Mouse (Mus musculus) erythroblast, embryonic 14.5 days (primary cell): ENCODE results near the gene Fgfr2. TPM values are rescaled to one million over a fixed set of nuclear protein-coding genes. Genes with fewer than 3 reads are reported as not detected.

ENCODE experiments used
- H3K27me3 ChIP-seq: 2 replicates; pipeline ENCODE4 v1.6.1; 2012; ENCODE audit warnings: inconsistent platforms; ENCODE audit not compliant: control insufficient read depth
- H3K36me3 ChIP-seq: 2 replicates; pipeline ENCODE4 v1.6.1; 2012; ENCODE audit warnings: mild to moderate bottlenecking, inconsistent platforms; ENCODE audit not compliant: control insufficient read depth
- H3K4me1 ChIP-seq: 2 replicates; pipeline ENCODE4 v1.6.1; 2012; ENCODE audit warnings: inconsistent platforms; ENCODE audit not compliant: control insufficient read depth
- H3K4me3 ChIP-seq: replicated peaks from 2 replicates; pipeline ENCODE3; 2012; ENCODE audit warnings: moderate library complexity, mild to moderate bottlenecking, inconsistent platforms
- H3K9me3 ChIP-seq: 2 replicates; pipeline ENCODE4 v1.6.1; 2012; ENCODE audit warnings: low read length, inconsistent platforms, mixed read lengths; ENCODE audit not compliant: control insufficient read depth
- GATA1 ChIP-seq: IDR thresholded peaks from 2 replicates; pipeline ENCODE4 v1.6.1; 2012; ENCODE audit warnings: low read length, inconsistent platforms, mixed read lengths
- TAL1 ChIP-seq: IDR thresholded peaks from 3 replicates; pipeline ENCODE4 v1.6.1; 2012; ENCODE audit warnings: low read length, inconsistent platforms, mixed read lengths
- polyA plus RNA-seq: library from polyadenylated mRNA; stranded (reverse); fragments of >175 nt; gene quantifications from 2 replicates; pipeline ENCODE4 v1.2.3, GENCODE M21; 2012

Gene Fgfr2
- polyA plus RNA-seq, 1 experiment: not detected

DNA sequence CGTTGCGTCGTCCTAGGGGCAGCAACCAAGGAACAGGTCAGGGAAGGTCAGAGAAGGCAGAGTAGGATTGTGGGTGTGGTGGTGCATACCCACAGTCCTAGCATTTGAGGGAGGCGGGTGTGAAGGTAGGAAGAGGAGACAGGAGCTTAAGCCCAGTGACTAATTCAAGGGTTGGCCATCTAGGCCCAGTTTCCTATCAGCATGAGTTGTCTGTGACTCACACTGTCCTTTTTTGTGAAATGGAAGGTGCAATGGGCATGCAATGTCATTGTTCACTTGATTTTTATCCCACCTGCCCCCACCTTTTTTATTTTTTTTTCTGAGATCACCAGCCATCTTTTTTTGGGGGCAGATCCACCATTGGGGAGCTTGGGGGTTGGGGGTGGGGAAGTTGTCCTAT lies 2157.8 kb downstream of the Fgfr2 start:
- TF ChIP-seq TAL1 (no peak), GATA1 (no peak)
- H3K4me1 ChIP-seq: no peaks in the 10 kb centered on the region
- H3K4me3 ChIP-seq: no peak overlapping the region
- no peaks in the 10 kb centered on the region for H3K9me3 ChIP-seq
- no peaks in the 10 kb centered on the region for H3K36me3 ChIP-seq
- H3K27me3 ChIP-seq: no peaks in the 10 kb centered on the region

GRCm38 (mm10) chr7:130964686-130965085 lies 2158.5 kb downstream of the Fgfr2 start:
- Histone ChIP-seq H3K36me3 (no peaks in the 10 kb centered on the region), H3K4me3 (no peak overlapping the region), H3K4me1 (no peaks in the 10 kb centered on the region), H3K27me3 (no peaks in the 10 kb centered on the region), H3K9me3 (no peaks in the 10 kb centered on the region)
- no peak for TF ChIP-seq TAL1
- TF ChIP-seq GATA1: no peak

GRCm38 (mm10) chr7:130961429-130961828 lies 2161.7 kb downstream of the Fgfr2 start:
- no peaks in the 10 kb centered on the region for H3K27me3 ChIP-seq
- no peaks in the 10 kb centered on the region for H3K4me1 ChIP-seq
- H3K36me3 ChIP-seq: no peaks in the 10 kb centered on the region
- H3K4me3 ChIP-seq: no peak overlapping the region
- no peaks in the 10 kb centered on the region for H3K9me3 ChIP-seq
- TF ChIP-seq GATA1: no peak
- no peak for TF ChIP-seq TAL1

DNA sequence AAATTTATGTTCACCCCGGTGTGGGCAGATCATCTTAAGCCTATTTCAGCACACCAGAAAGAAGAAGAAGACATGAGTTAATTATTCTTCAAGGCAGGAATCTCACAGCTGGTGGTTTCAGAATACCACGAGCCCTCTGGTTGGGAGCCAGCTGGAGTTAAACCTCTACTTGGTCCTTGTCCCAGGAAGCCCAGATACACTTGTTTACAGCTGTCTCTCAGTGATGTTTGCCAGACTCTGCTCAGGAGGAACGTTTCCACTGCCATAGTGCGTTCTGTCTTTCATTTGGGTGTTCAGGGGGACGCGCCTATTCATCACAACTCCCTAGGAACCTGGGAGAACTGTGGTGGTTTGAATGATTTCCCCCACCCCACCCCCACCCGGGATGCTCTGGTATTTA lies 2163.3 kb downstream of the Fgfr2 start:
- Histone ChIP-seq H3K4me3 (no peak overlapping the region), H3K4me1 (no peaks in the 10 kb centered on the region), H3K36me3 (no peaks in the 10 kb centered on the region), H3K9me3 (peaks cover 3% of the 10 kb centered on the region; the same call in 1 of the 2 replicates), H3K27me3 (no peaks in the 10 kb centered on the region)
- TF ChIP-seq TAL1: no peak
- no peak for TF ChIP-seq GATA1

- Histone ChIP-seq H3K9me3 (peaks cover 4% of the 10 kb centered on the region; the same call in 1 of the 2 replicates), H3K36me3 (no peaks in the 10 kb centered on the region), H3K27me3 (no peaks in the 10 kb centered on the region), H3K4me1 (no peaks in the 10 kb centered on the region), H3K4me3 (no peak overlapping the region)
- TF ChIP-seq GATA1 (no peak), TAL1 (no peak)
These were observed 2164.6 kb downstream of the Fgfr2 start for GRCm38 (mm10) chr7:130958551-130958950.

DNA sequence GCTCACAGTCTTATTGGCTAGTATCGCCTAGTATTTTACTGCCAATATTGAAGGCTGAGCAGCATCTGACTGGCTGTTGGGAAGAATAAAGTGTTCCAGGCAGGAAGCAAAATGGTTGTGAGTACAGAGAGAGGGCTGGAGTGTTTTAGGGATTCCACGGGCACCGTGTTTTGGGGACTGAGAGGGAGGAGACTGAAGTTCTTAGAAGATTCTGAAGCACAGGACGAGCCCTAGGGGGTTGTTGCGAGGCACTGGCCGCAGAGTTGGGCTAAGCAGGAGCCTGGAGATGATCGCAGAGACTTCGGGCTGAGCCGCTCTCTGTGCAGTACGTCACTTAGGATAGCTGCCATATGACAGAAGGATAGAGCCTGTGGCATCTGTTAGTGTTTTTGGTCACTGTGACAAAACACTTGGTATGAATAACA lies 2169.0 kb downstream of the Fgfr2 start:
- no peaks in the 10 kb centered on the region for H3K4me1 ChIP-seq
- TF ChIP-seq GATA1 (no peak), TAL1 (no peak)
- no peaks in the 10 kb centered on the region for H3K27me3 ChIP-seq
- no peaks in the 10 kb centered on the region for H3K36me3 ChIP-seq
- H3K9me3 ChIP-seq: peaks cover 4% of the 10 kb centered on the region; the same call in 1 of the 2 replicates
- H3K4me3 ChIP-seq: no peak overlapping the region

DNA sequence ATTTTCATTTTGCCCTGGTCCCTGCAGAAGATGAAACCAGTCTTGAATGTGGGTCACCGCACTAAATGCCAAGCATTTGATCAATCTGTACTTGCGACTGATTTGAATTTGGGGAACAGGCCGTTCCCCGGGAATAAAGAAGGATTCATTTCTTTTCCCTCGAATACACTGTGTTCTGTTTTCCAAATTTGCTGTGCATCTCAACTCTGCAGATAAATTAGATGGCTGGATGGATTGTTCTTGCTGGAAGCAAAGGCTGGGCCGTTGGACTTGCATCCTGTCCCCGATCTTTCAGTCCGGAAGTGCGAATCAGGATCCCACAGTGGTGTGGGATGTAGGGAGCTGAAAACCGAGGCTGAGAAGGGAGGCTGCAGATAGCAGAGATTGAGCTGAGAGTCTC lies 2169.8 kb downstream of the Fgfr2 start:
- H3K4me1 ChIP-seq: no peaks in the 10 kb centered on the region
- peaks cover 4% of the 10 kb centered on the region; the same call in 1 of the 2 replicates for H3K9me3 ChIP-seq
- TF ChIP-seq GATA1 (no peak), TAL1 (no peak)
- H3K36me3 ChIP-seq: no peaks in the 10 kb centered on the region
- H3K27me3 ChIP-seq: no peaks in the 10 kb centered on the region
- no peak overlapping the region for H3K4me3 ChIP-seq

- 0 out of 2 replicates have a peak, but pooled peaks cover 2% of the 10 kb centered on the region for H3K27me3 ChIP-seq
- no peaks in the 10 kb centered on the region for H3K36me3 ChIP-seq
- H3K9me3 ChIP-seq: peaks cover 4% of the 10 kb centered on the region; the same call in 1 of the 2 replicates
- H3K4me3 ChIP-seq: no peak overlapping the region
- no peaks in the 10 kb centered on the region for H3K4me1 ChIP-seq
- TF ChIP-seq TAL1 (no peak), GATA1 (no peak)
These were observed 2172.1 kb downstream of the Fgfr2 start for GRCm38 (mm10) chr7:130951004-130951403.

DNA sequence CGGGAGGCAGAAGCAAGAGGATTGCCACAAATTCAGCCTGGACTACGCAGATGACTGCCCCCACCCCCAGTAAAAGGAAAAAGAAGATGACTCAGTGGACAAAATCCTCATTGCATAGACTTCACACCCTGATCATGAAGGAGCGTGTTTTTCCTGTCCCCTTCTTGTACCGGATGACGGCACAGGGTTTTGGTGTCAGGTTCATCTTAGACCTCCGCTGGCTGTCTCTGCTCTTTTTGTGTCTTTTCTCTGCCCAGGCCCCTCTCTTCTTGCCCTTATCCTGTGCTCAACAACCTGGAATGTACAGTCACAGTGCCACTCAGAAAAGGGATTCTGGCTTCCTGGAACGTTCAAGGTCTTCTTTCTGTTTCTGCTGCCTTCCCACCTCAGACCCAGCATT lies 2172.7 kb downstream of the Fgfr2 start:
- H3K27me3 ChIP-seq: 0 out of 2 replicates have a peak, but pooled peaks cover 2% of the 10 kb centered on the region
- TF ChIP-seq TAL1: no peak
- no peak for TF ChIP-seq GATA1
- H3K4me1 ChIP-seq: no peaks in the 10 kb centered on the region
- H3K36me3 ChIP-seq: no peaks in the 10 kb centered on the region
- H3K4me3 ChIP-seq: no peak overlapping the region
- H3K9me3 ChIP-seq: peaks cover 4% of the 10 kb centered on the region; the same call in 1 of the 2 replicates

GRCm38 (mm10) chr7:130949331-130949751 lies 2173.8 kb downstream of the Fgfr2 start:
- Histone ChIP-seq H3K27me3 (0 out of 2 replicates have a peak, but pooled peaks cover 2% of the 10 kb centered on the region), H3K4me3 (no peak overlapping the region), H3K4me1 (no peaks in the 10 kb centered on the region), H3K36me3 (no peaks in the 10 kb centered on the region), H3K9me3 (no peaks in the 10 kb centered on the region)
- TF ChIP-seq TAL1: no peak
- no peak for TF ChIP-seq GATA1
